ENCODE assay signal across 8 mouse cellular contexts in the genomic region with DNA sequence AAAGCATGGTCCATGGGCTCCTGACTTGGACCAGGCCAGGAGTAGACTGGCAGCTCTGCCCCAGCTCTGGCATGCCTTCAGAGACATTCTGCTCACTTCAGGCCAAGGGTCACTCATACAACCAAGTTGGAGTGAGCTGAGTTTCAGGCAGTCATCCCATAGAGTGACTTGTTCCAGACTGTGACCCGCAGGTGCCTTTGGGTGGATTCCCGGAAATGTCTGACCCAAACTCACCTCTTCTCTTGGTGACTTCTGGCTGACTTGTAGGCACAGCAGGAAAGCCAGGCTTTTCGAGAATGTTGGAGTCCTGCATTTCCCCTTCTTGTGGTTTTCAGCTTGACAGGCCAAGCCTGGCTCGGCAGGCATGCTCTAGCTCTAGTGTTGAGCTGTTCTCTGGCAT.
DNase-seq lines count a peak whose midpoint lies in the region.

No protein-coding gene starts in this region.

- peak; percentile 10 for DNase-seq in gastrocnemius, adult 18-20 months (ENCODE audit: low spot score)
- no peak for DNase-seq in gastrocnemius, postnatal 10 days
- DNase-seq in lung, adult 18-20 months = peak; percentile 51 to 62
- no peak for DNase-seq in lung, postnatal 14 days
- peak; percentile 18 to 33 for DNase-seq in cerebellum, postnatal 36 days
- DNase-seq in lung, postnatal 10 days = peak; percentile 21
- no peak for DNase-seq in retina, embryonic 14.5 days (ENCODE audit: low spot score)
- DNase-seq in yolk sac, embryonic 10.5 days (ENCODE audit: low spot score) = no peak

Comparison
In these comparisons a context has a peak if more than half of its experiments do, and no peak if none do; other contexts are left out.
1. DNase-seq: peak in gastrocnemius, adult 18-20 months (single experiment), lung, adult 18-20 months (2 of 2), cerebellum, postnatal 36 days (2 of 2) and lung, postnatal 10 days (single experiment); none in gastrocnemius, postnatal 10 days (single experiment), lung, postnatal 14 days (single experiment), retina, embryonic 14.5 days (single experiment) and yolk sac, embryonic 10.5 days (single experiment).